Mouse (Mus musculus) kidney, adult 11 months (tissue): ENCODE data around the gene Rtn4r.
"Not testable (repeated sequence)": the region's sequence is repeated elsewhere in the genome, so short reads cannot be mapped to it uniquely, and the experiment has no call there.

ENCODE experiments used
- DNase-seq: peaks from one replicate; pipeline ENCODE4 v3.0.0; 2022

The Rtn4r gene

DNA sequence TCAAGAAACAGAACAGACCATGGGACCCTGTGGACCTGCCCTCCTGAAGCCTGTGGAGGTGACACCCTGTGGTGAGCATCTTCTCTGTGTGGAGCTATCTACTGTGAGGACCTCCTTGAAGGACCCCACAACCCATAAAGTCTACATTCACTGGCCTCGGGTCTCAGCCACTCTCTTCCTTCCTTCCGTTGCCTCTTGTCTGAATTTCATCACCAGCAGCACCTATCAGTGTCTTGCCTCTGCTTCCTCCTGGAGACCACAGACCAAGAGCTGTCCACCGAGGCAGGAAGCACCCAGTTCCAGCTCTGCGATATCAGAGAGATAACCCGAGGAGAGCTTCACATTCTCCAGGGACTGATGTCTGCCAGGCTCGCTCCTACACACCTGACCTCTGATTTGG, 31.8 kb downstream of the Rtn4r start:
- no peak for DNase-seq

DNA sequence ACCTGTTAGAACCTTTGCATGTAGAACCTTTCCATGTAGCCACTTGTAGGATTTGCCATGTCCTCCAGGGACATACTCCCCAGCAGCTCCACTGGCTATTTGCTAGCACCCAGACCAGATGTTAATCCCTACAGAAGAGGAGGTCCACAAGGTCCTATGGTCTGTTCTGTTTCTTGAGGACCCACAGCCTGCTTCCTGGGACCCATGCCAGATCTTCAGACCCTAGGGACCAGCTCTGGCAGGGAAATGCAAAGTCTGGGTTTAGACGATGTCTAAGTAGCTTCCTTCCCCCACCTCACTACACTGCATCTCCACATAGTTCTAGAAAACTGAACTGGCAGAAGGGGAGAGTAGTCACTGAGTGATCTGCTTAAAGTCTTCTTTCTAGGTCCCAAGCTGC, 32.3 kb downstream of the Rtn4r start:
- peak; percentile 49 for DNase-seq

DNA sequence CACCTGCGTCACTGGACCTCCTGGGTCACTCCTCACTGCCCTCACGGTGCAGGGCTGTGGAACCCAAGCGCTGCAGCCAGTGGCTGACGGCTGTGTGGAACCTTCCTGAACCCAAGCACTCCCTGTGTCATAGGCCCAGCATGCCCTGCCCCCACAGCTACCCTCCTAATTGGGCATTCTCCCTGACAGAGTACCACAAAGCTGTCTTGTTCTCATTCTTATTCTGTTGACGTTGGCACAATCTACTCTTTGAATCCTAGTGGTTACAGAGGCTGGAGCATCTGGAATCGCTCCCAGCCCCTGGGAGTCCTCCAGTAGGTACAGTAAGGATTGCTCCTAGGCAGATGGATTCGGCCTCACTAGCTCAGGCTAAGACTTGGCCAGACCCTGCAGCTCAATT, 33.1 kb downstream of the Rtn4r start:
- peak; percentile 20 for DNase-seq

DNA sequence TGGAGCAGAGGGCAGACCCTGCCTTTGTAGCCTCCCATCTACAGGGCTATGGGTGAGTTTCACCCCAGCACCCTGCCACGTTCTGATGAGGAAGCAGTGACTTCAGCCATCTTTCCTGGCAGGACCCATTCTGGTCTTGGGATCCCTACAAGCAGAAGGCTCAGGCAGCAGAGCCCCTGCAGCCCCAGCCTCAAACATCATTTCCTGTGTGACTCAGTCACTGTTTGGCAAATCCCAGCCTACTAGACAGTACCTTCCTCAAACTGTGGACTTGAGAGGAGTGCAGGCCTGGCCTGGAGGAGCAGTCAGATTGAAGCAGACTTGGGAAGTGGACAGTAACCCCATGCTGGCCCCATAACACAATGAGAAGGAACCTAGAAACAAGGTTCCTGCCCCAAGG, 33.7 kb downstream of the Rtn4r start:
- no peak for DNase-seq

DNA sequence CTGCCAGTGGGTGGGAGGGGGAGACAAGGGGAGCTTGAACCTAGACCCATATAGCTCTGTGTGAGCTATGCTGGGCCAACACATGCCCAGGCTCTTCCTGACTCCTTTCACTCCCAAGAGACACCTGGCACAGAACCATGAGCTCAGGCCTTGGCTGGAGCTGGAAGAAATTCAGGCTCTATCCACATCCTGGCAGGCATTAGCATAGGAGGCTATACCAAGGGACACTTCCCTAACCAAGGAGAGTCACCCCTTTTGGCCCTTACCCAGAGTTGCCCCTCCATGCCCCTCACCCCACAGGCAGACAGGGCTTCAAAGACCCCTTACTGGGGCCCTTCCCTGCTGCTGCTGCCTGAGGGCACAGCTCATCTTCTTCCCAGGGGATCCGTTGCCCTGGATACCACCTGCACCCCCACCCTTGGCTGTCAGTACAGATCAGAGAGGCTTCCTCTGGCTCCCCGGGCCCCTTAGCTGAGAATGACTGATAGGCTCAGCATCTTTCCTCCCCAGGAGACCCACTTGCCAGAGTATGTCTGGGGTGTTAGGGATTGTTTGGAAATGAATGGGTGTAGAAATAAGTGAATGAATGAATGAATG, 37.3 kb downstream of the Rtn4r start:
- no peak for DNase-seq

DNA sequence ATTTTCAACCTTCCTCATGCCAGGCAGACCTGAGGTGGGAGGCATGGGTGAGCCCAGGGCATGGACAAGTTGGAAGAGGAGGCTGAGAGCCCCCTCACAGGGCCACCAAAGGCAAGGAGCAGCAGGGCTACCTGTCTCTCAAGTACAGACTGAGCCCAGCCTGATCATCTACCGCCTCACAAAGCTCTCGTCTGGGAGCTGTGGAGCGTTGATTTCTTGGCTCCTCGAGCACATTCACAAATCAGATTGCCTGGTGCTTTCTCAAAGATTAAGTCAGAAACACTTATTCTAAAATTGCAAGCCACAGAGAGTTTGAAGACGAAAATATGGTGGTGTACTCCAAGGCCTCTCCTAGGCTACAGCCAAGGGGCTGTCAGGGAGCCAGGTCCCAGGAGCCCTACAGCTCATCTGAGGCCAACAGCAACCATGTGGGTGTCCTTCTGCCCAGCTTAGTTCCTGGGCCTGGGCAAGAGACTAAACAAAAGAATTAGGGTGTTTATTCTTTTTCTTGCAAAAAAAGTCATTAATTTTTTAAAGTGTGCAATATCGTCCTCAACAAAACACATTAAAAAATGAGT, 39.3 kb downstream of the Rtn4r start:
- no peak for DNase-seq

DNA sequence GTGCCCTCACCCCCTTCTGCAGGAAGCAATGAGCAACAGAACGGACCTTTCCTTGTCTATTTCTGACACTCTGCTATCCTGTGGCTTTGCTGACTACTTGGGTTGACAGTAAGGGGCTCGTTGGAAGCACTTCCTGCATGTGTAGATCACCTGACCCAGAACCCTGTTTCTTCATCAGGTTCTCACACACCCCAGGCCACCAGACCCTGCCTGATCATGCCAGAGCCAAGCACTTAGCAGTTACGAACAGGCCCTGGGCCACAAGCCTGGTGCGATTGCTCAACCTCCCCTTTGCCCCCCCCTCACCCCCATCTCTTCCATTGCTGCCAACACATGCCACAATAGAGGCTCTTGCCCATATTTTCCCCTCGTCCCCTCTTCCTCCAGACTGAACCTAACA, 41.7 kb downstream of the Rtn4r start:
- DNase-seq, result no peak

DNA sequence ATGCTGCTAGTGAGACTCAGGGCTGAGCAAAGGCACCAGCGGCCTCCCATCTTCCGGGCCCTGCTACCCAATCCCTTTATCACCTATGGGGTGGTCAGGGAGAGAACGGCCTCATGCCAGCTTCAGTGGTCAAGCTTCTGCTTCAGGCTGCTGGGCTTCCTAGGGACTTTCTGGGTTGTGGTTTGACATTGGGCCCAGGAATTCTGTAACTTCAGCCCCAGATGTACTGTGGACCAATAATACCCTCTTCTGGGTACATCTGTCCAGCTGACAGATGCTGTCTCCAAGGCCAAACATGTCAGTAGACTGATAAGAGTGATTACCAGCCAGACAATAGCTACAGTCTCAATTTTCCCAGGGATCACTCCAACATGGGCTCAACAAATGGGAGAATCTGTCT, 42.3 kb downstream of the Rtn4r start:
- DNase-seq, result no peak

DNA sequence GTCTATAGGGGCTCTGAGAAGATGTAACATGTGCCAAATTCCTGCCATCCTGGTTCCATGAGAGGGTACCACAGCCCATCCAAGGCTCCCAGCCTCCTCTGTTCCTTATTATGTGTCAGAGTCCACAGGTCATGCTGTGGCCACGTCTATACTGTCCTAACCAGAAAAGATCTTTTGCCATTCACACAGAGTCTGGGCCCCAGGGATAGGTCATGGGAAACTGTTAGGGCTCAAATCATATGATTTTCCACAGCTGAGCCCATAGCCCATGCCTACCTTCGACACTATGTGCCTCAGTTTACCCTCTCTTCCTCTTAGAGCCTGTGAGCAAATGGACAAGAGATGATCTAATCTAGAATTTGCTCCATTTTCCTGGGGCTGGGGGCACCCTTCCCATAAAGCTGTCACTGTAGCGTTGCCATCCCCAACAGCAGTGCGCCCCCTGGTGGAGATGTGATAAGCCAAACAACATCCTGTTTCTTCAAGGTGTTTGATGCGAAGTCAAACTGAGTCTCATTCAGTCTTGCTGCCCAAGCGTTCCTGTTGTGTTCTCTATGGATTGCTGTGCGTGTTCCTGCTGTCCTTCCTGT, 44.9 kb downstream of the Rtn4r start:
- peak; percentile 34 for DNase-seq

DNA sequence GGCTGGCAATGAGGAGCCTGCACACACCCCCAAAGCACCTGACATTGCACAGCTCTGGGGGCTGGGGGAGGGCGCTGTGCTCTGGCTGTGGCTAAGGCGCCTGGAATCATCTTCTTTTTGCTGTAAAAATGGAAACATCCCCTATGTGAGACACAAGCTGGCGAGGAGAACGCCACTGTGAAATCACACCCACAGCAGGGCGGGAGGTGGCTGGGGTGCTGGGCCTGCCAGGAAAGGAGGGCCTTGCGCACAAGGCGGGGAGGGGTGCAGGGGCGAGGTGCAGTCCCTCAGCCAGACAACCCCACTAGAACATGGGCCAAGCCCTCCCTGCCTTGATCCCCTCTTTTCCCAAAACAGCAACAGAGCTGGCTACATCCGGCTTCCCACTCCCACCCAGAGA, 45.8 kb downstream of the Rtn4r start:
- no peak for DNase-seq

DNA sequence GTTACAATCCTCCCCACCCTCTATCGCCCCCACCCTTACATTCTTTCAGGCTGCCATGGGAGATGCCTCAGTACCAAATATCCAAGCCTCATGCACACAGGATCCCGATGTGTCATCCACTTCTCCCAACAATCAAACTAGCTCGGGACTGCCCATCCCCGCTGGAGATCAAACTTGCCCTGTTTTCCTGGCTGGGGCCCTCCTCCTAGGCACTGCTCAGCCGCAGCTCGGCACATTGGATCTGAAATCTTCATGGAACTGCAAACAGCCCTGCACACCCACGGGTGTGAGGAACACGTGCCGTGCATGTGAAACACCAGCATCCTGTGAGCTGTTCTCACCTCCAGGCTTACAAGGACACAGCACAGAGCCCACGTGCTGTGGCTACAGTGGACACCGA, 46.3 kb downstream of the Rtn4r start:
- DNase-seq, result no peak

DNA sequence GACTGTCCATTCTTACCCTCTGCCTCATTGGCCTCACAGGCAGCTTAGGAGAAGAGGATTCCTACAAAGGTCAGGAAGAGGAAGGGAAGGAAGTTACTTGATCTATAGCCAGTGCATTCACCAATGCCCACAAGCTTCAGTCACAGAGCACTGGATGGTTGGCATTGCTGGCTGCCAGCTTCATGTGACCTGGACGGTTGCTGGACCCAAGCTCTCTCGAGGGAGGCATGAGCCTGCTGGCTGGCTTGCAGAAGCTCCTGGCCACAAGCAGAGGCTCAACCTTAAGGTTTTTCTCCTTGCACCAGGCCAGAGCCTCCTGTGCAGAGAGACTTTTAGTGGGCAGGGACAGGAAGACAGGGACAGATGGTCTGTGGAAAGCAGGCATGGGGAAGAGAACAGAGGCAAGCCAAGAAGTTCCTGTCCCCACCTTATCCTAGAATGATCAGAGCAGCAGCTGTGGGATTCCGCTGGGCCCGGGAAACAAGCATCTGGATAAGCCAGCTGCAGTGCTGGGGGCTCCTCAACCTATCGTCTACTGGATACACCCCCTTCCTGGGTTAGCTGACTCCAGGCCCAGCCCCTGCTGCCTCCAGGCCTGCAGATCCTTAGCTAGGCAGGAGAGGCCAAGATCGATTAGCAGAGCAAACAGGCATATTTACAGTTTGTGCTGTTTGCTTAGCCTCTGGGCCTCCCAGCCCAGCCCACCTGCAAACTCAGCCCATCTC, 48.5 kb downstream of the Rtn4r start:
- no peak for DNase-seq

DNA sequence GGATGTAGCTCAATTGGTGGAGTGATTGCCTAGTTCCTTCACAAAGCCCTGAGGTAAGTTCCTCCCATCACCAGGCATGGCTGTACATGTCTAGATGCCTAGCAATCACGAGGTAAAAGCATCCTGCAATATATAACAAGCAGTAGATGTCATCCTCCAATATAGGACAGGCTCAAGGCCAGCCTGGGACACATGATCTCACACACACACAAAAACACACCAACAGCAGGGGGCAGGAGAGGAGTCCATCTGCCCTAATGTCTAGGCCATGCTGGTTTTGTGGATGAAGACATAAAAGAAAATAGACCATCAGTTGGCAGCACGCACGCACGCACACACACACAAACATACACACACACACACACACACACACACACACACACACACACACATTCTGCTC, 49.3 kb downstream of the Rtn4r start:
- DNase-seq, result no peak

DNA sequence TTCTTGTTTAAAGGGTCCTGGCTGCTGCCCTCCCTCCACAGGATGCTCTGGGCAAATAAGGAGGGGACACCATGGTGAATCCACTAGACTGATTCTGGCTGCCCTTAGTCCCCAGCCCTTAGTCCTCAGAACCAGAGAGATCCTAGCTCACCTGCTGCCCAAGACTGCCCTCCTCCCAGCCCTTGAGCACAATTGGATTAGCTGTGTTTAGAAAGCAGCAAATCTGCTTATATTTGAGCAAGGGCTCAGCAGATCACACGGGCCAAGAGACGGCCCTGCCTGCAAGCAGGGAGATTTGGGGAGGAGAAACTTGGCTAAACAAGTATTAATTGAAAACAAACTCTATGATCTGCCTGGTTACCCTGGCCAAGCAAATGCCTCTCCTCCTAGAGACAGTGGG, 52.1 kb downstream of the Rtn4r start:
- DNase-seq, result no peak

DNA sequence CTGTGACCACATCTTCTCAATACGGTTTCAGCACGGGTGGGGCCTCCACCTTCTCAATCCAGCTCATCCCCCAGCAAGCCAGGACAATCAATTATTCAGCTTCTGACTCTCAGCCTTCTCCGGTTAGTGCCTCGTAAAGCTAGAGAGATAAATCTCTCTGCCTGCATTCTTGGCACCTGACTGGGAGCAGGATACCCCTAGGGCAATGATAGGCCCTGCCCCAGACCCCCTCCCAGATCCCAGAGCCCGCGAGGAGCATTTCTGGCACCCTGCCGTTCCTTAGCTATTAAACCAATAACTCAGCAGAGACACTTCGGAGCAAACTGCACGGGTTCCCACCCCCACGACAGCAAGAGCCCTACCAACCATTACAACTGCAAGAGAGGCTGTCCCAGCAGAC, 54.0 kb downstream of the Rtn4r start:
- no peak for DNase-seq

DNA sequence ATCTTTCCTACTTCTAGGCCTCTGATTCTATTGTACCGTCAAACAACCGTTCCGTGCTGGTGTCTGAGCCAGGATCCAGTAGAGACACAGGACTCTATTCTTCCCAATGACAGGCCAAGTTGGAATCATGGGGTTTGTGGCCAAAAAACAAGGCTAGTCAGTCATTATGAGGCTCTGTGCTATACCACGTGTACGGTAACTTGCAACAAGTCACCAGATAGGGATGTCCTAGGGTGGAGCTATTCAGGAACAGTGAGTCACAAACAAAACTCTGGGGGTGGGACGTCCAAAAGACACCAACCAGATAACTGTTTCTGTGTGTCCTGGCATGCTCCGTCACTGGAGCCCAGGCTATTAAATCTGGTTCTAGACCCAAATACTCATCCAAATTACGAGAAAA, 55.3 kb downstream of the Rtn4r start:
- DNase-seq, result no peak

DNA sequence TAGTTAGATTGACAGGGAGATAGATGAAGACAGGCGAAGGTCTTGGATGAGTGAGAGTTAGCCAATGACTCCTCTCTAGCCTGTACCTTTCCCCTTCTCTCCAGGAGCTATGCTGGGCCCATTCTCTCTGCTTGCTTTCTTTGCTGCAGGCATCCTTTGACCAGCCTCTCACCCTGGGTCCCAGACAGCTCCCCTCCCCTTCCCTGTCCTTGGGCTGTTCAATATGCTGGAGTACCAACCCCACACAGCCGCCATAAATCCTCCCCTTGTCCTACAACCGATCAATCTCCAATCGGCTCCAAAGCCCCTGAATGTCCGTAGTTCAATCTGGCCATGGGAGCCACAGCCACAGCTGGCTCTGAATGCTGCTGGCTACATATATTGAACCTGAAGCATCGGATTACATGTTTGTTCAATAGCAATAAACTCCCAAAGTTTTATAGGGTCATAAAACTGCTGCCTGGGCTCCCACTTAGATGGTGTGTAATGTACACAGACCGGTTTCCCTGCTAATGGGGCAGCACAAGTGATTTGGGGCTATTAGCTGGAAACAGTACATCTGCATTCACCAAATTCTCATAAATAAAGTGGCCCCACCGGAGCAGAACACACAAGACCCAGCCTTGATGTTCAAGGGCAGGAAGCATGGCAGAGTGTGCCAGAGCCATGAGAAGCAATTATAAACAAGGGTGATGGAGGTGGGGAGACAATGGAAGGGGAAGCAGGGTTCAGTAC, 58.4 kb downstream of the Rtn4r start:
- no peak for DNase-seq

DNA sequence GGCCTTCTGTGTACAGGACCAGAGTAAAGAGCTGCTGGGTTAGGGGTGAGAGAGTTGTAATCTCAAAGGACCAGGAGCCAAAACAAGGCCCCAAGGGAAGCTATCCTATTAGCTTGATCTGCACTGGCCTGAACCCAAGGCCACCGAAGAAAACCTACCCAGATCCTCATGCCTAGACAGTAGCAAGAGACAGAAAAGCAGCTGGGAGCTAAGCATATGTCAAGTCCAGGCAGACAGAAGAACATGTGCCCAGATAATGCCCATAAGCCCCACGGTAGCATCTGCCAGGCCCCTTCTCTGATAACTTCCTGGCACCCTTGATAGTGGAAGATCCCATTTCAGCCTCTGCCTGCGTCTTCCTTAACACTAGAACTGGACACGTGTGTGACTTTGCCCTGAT, 59.4 kb downstream of the Rtn4r start:
- no peak for DNase-seq

DNA sequence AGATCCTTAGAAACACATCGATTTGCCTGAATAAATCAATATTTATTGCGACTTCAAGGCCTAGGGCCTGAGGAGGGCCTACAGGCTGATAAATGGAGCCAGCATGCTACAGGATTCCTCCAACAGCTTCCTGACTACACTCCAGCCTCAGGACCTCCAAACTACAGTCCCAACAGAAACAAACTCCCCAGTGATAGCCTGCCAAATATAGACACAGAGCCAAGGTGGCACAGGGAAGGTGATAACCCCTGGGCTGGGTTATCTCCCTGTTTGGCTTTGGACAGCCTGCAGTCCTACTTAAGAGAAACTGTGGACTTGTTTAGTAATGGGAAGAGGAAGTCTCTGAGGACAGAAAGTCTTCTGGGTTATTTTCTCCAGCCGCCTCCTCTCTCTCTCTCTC, 59.8 kb downstream of the Rtn4r start:
- DNase-seq, result no peak

DNA sequence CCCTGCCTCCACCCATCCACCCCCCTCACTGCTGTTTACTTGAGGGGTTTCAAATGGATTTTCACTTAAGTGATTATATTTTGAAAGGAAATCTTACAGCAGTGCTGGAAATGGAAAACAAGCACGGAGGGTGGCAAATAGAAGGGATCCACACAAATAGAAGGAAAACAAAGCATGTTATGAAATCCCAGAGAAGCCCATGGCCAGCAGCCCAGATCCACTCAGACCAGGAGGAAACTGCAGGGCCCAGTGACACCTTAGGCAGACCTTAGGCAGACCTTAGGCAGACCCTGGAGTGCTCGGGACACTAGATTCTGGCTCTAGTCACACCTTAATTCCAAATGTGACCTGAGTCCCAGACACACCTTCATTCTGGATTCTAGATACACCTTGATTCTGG, 63.6 kb downstream of the Rtn4r start:
- no peak for DNase-seq

DNA sequence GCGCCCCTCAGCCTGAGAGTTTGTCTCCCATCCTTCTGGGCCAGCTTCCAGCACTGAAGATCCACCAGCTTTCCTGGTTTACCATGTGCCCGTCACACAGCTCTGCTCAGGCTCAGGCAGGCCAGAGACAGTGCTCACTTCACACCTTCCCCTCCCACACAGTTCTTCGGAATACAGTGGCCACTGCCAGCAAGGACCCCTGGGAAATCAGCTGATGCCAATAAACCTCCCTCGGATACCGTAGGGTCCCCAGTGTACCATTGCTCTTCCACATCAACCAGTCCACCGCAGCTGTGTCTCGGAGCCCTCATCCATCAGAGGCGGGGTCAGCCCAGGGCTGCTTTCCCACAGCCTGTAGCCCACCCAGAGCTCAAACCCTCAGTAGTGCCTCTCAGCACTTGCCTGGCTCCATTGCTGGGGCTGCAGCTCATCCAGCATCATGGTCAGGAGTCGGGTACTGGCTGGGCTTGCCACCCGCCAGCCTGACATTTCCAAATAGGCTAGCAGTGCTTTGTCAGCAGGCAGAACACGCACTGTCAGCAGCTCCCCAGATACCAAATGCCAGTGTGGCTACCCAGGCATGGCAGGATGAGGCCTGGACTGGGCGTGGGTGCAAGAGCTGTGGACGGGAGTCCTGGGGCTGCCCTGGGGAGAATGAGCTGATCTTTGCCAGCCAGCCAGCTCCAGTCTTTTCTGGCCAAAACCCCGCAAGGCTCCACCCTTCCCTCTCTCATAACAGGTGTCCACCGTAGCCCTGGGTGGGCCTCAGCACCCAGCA, 67.0 kb downstream of the Rtn4r start:
- peak; percentile 73 for DNase-seq

DNA sequence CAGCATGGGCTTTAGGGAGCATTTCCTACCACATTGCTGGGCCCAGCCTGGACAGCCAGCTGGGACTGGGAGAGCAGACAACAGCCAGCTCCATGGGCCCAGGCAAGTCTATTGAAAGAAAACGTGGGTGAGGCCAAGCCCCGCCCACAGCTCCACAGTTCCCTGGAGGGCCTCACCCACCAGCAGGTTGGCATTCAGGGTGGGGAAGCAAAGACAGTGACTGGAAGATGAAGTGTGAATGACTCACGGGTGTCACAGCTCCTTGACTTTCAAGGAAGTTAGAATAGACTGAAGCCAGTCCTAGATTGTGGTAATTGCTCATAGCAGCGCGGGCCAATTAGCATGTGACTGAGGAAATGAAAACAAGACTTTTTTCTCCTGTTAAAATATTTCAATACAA, 67.6 kb downstream of the Rtn4r start:
- no peak for DNase-seq

DNA sequence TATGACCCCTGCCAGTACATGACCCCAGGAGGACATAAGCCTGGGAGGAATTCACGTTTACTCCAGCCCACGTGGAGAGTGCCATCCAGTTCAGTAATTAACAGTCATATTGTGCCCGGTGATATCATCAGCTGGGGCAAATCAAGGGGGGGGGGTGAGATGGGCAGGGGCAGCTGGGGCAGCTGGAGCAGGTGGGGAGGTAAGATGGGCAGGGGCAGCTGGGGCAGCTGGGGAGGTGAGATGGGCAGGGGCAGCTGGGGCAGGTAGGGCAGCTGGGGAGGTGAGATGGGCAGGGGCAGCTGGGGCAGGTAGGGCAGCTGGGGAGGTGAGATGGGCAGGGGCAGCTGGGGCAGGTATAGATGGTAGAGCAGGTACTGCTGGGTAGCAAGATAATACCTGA, 68.1 kb downstream of the Rtn4r start:
- DNase-seq, result not testable (repeated sequence)
